Mouse (Mus musculus) hindbrain, postnatal 0 days (tissue): ENCODE data around the gene Sik3. TPM values are rescaled to one million over a fixed set of nuclear protein-coding genes. Genes with fewer than 3 reads are reported as not detected.

Experiments used
- ATAC-seq: fragments of 200-750 bp; cut with Nextera tagmentation; 2 replicates; pipeline ENCODE4 v1.8.0; 2017; ENCODE audit warnings: mild to moderate bottlenecking, moderate TSS enrichment, moderate library complexity
- DNase-seq: peaks from one replicate; pipeline ENCODE4 v3.0.0-alpha.2; 2015; ENCODE audit warnings: low spot score
- H3K27ac ChIP-seq: fragments of 300-500 bp; sonication (generic); 2 replicates; pipeline ENCODE4 v1.5.1; 2014; ENCODE audit warnings: mild to moderate bottlenecking
- H3K27me3 ChIP-seq: fragments of 300-500 bp; sonication (generic); 2 replicates; pipeline ENCODE4 v1.6.1; 2014; ENCODE audit warnings: low read length, mixed read lengths; ENCODE audit not compliant: insufficient read depth
- H3K36me3 ChIP-seq: fragments of 300-500 bp; sonication (generic); 2 replicates; pipeline ENCODE4 v1.6.1; 2014; ENCODE audit warnings: low read length, mixed read lengths; ENCODE audit not compliant: insufficient read depth
- H3K4me1 ChIP-seq: fragments of 300-500 bp; sonication (generic); 2 replicates; pipeline ENCODE4 v1.6.1; 2014; ENCODE audit warnings: antibody characterized with exemption, low read length, mixed read lengths; ENCODE audit not compliant: insufficient read depth
- H3K4me2 ChIP-seq: fragments of 300-500 bp; sonication (generic); 2 replicates; pipeline ENCODE4 v1.6.1; 2014; ENCODE audit warnings: low read depth, mild to moderate bottlenecking, low read length, moderate library complexity, mixed read lengths
- H3K4me3 ChIP-seq: fragments of 300-500 bp; sonication (generic); 2 replicates; pipeline ENCODE4 v1.5.1; 2014; ENCODE audit warnings: low read length
- H3K9ac ChIP-seq: fragments of 300-500 bp; sonication (generic); replicated peaks from 2 replicates; pipeline ENCODE4 v1.6.1; 2014; ENCODE audit warnings: mild to moderate bottlenecking, low read length, moderate library complexity, mixed read lengths
- H3K9me3 ChIP-seq: fragments of 300-500 bp; sonication (generic); 2 replicates; pipeline ENCODE4 v1.6.1; 2016; ENCODE audit warnings: low read length, mixed read lengths
- CTCF ChIP-seq: IDR thresholded peaks from 2 replicates; pipeline ENCODE4 v1.5.1; 2016; ENCODE audit warnings: antibody characterized with exemption, control low read depth, low read depth
- WGBS: fragments of 180-500 bp; shearing (Covaris S2); extraction: QIAGEN DNeasy Blood & Tissue Kit; methylation state at CpG from one replicate; pipeline ENCODE4 v1.1.7; 2014; 5-methylcytosine and 5-hydroxymethylcytosine counted together
- polyA plus RNA-seq: library from polyadenylated mRNA; unstranded; fragments of >200 nt; fragmentation: Nextera tagmentation; extraction: Ambion mirVana; gene quantifications from 2 replicates; pipeline ENCODE4 v1.2.1, GENCODE M21; 2015
- total RNA-seq: library from RNA; depleted of rRNA; stranded (reverse); fragments of >200 nt; gene quantifications from 2 replicates; pipeline ENCODE4 v1.2.3, GENCODE M21; 2014; rRNA removed

The Sik3 gene
- total and polyA plus RNA-seq, 2 experiments from 2014 or later: 12.5 to 37.1 TPM

DNA sequence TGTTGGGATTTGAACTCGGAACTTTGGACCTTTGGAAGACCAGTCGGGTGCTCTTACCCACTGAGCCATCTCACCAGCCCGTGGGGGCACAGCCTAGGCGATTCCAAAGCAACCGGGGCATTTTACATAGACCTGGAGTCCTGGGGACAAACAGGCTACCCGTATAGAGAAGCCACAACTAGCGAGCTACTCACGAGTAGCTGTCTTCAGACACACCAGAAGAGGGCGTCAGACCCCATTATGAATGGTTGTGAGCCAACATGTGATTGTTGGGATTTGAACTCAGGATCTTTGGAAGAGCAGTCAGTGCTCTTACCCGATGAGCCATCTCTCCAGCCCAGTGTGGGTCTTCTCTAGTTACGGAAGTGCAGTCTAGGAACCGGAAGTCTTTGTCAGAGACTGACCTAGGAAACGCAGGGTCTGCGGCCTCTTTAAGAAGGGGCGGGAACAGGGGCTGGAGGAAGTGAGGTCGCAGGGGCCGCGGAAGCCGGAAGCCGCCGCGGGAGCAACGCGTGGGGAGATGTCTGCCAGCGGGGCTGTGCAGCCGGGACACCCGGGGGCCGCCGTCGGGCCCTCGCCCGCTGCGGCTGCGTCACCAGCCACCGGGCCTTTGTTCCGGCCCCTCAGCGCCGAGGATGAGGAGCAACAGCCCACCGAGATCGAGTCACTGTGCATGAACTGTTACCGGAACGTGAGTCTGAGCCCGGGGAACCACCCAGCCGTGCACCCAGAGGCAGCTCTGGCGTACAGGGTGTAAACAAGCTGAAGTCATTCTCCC lies 260.2 kb downstream of the Sik3 start, which contains the start of gene Zpr1:
Gene Zpr1 (plus strand): TSS at position 388 of the 778 bp plus-strand sequence.
- H3K4me1 ChIP-seq: peaks cover 5% of the 10 kb centered on the region; the same call in 1 of the 2 replicates
- peak within 1 kb of the TSS; percentile 71 for H3K4me3 ChIP-seq
- H3K27ac ChIP-seq: peak within 1 kb of the TSS; percentile 70
- H3K9ac ChIP-seq: peak within 1 kb of the TSS; percentile 68
- peak within 1 kb of the TSS; percentile 95 for H3K4me2 ChIP-seq
- no peaks in the 10 kb centered on the region; the same call in 1 of the 2 replicates for H3K27me3 ChIP-seq
- ATAC-seq: peak; percentile 96
- TF ChIP-seq CTCF: peak; percentile 57
- H3K36me3 ChIP-seq: peaks cover 30% of the 10 kb centered on the region
- 6% methylated on average over 45 of the region's 45 CpGs for WGBS
- H3K9me3 ChIP-seq: no peaks in the 10 kb centered on the region
- DNase-seq: peak; percentile 95

Other genes starting within 250 kb of the Sik3 start
- 13.7 and 24.6 TPM in 2 replicates for gene Cep164, start 184.1 kb upstream of the Sik3 start, total RNA-seq
- 14.2 and 14.3 TPM in 2 replicates for gene Cep164, start 184.1 kb upstream of the Sik3 start, polyA plus RNA-seq
- gene Bace1, start 174.2 kb upstream of the Sik3 start, total RNA-seq: 77.0 and 92.0 TPM in 2 replicates
- 39.3 TPM in 2 replicates for gene Bace1, start 174.2 kb upstream of the Sik3 start, polyA plus RNA-seq
- gene Pcsk7, start 106.3 kb upstream of the Sik3 start, total RNA-seq: 23.5 and 33.9 TPM in 2 replicates
- gene Pcsk7, start 106.3 kb upstream of the Sik3 start, polyA plus RNA-seq: 18.1 and 22.1 TPM in 2 replicates
- 51.9 and 55.4 TPM in 2 replicates for gene Rnf214, start 105.9 kb upstream of the Sik3 start, total RNA-seq
- gene Rnf214, start 105.9 kb upstream of the Sik3 start, polyA plus RNA-seq: 70.3 and 77.7 TPM in 2 replicates
- 4.4 and 5.2 TPM in 2 replicates for gene Tagln, start 76.8 kb upstream of the Sik3 start, total RNA-seq
- 3.5 and 4.0 TPM in 2 replicates for gene Tagln, start 76.8 kb upstream of the Sik3 start, polyA plus RNA-seq
- gene Sidt2, start 57.6 kb upstream of the Sik3 start, total RNA-seq: 124 and 126 TPM in 2 replicates
- 48.3 and 51.6 TPM in 2 replicates for gene Sidt2, start 57.6 kb upstream of the Sik3 start, polyA plus RNA-seq
- gene Pafah1b2, start 130 bp upstream of the Sik3 start, total RNA-seq: 137 and 186 TPM in 2 replicates
- 222 and 243 TPM in 2 replicates for gene Pafah1b2, start 130 bp upstream of the Sik3 start, polyA plus RNA-seq
- gene Apoa1, start 215.8 kb downstream of the Sik3 start, total RNA-seq: 1.6 TPM in 1 of 2 replicates, not detected in the other
- 3.4 and 4.5 TPM in 2 replicates for gene Apoa1, start 215.8 kb downstream of the Sik3 start, polyA plus RNA-seq
- gene Apoc3, start 222.8 kb downstream of the Sik3 start, total RNA-seq: not detected in 2 replicates
- not detected in 2 replicates for gene Apoc3, start 222.8 kb downstream of the Sik3 start, polyA plus RNA-seq
- gene Apoa4, start 227.9 kb downstream of the Sik3 start, total RNA-seq: not detected in 2 replicates
- not detected in 2 replicates for gene Apoa4, start 227.9 kb downstream of the Sik3 start, polyA plus RNA-seq